Mouse (Mus musculus) left cerebral cortex, postnatal 14 days (tissue): ENCODE results near the gene Pfdn6. TPM values are rescaled to one million over a fixed set of nuclear protein-coding genes. Genes with fewer than 3 reads are reported as not detected.

Experiments
- DNase-seq, 2 experiments: peaks; one replicate each; pipeline ENCODE4 v3.0.0; 2021 to 2022; ENCODE audit warnings: low spot score in 2 of 2, mixed read lengths in 1 of 2
- intact Hi-C: fragments of 180-260 bp; cut with DNase I; formaldehyde crosslinking; loops from one replicate; pipeline ENCODE4 v1.15.1; 2025
- total RNA-seq, 2 experiments: library from RNA; stranded (reverse); gene quantifications; 2 replicates each; pipeline ENCODE4 v1.2.3; 2021

Gene Pfdn6
- total RNA-seq, 2 experiments from 2014 or later, result 88.3 to 99.4 TPM

- peak in 1 of 2 experiments; percentile 46 for DNase-seq
- intact Hi-C loops, result no loop called here
These were observed 20.5 kb downstream of the Pfdn6 start for GRCm38 (mm10) chr17:33919351-33920281.

DNA sequence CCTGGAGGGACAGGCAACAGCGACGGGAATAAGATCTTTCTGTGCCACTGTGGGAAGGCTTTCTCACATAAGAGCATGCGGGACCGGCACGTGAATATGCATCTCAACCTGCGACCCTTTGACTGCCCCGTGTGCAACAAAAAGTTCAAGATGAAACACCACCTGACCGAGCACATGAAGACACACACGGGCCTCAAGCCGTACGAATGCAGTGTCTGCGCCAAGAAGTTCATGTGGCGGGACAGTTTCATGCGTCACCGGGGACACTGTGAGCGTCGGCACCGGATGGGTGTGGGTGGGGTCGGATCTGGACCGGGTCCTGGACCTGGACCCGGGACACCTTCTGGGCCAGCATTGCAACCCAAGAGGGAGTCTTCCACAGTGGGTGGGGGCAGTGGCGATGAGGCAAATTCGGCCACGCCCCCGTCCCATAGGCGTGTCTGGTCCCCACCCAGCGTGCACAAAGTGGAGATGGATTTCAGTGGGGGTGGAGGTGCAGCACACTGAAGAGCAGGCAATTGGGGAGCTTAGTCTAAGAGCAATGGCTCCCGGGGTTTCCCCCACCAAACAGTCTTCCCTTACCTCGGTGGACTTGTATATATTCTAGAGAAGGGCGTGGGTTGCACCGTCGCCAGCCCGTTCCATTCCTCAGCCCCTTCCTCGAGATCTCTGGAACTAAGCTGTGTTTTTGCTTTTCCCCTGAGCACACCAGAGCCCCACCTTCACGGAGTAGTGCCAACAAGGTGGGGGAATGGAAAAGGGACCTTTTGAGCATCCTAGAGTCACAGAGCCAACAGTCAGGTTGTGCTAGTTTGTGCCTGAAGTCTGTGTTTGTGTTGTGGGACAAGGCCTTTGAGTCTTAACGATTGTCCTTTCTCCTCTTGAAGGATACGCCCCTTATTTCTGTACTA, 21.6 kb downstream of the Pfdn6 start:
- peak in 1 of 2 experiments; percentile 7 for DNase-seq
- intact Hi-C loops, result no loop called here

GRCm38 (mm10) chr17:33917656-33918292, 22.4 kb downstream of the Pfdn6 start:
- peak in 1 of 2 experiments; percentile 3 for DNase-seq
- intact Hi-C loops, result no loop called here

DNA sequence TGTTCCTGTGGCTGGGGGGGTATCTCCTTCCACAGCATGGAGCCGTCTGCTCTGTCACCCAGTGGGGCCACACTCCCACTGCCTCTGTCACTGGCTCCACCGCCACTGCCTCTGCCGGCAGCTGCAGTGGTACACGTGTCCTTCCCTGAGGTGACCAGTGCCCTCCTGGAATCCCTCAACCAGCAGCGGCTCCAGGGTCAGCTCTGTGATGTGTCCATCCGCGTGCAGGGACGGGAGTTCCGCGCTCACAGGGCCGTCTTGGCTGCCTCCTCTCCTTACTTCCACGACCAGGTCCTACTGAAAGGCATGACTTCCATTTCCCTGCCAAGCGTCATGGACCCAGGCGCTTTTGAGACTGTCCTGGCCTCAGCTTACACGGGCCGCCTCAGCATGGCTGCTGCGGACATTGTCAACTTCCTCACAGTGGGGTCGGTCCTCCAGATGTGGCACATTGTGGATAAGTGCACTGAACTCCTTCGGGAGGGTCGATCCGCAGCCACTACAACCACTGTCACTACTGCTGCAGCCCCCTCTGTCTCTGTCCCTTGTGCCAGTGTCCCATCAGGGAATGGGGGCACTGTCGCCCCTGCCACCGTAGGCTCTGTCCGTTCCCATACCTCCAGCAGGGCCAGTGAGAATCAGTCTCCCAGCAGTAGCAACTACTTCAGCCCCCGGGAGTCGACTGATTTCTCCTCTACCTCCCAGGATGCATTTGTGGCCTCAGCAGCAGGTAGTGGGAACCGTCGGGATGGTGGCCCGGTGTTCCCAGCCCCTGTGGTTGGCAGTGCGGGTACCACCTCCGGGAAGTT, 23.1 kb downstream of the Pfdn6 start:
- intact Hi-C loops, result no loop called here

DNA sequence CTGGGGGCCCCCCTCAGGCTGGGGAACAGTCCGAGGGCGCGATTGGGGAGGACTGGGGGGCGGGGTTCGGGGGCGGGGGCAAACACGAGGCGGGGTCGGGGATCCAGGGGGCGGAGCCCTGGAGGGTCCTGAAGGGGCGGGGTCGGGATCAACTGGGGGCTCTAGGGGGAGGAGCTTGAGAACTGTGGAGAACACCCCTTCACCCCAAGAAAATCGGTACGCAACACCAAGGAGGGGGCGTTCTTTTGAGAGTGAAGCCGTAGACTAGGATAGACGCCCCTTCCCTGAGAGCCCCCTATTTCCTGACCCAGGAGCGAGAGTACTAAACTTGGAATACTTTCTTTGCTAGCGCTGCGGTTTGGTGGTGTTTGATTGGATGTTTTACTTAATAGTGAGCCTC, 23.8 kb downstream of the Pfdn6 start:
- intact Hi-C loops, result no loop called here
- no peak for DNase-seq

More for the DNA sequence above, 23.1 kb downstream of the Pfdn6 start:
- DNase-seq, result peak in 1 of 2 experiments; percentile 6

DNA sequence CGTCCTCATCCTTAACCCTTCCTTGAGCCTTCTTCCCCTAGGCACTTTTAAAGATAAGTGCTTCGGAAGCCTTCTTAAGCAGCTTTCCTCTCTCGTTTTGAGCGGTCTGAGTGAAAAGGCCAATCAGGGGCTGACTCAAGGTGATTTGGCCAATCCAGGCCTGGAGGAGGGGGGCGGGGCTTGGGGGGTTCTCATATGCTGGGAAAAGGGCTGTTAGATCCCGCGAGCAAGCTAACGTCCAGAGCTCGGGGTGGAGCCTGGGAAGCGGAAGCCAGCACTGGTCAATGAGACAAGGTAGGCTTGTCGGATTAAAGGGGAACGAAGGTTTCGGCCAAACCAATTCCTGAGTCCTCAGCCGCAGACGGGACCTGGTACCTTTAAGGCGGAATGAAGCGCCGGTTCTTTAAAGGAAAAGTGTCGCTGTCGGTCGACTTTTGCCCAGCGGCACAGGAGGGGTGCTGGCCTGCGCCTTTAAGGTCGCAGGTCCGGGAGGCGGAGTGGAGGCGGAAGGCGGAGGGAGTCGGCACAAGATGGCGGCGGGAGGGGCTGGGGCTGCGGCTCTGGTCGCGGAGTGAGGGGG, 24.4 kb downstream of the Pfdn6 start, which contains the start of the genes Tapbp and Zbtb22:
Gene Tapbp (plus strand): TSS at position 229 of the 580 bp plus-strand sequence.
Gene Zbtb22 (plus strand): TSS at position 234 of the 580 bp plus-strand sequence.
- DNase-seq, result peak; percentile 97 to 98
- intact Hi-C loops, result no loop called here

DNA sequence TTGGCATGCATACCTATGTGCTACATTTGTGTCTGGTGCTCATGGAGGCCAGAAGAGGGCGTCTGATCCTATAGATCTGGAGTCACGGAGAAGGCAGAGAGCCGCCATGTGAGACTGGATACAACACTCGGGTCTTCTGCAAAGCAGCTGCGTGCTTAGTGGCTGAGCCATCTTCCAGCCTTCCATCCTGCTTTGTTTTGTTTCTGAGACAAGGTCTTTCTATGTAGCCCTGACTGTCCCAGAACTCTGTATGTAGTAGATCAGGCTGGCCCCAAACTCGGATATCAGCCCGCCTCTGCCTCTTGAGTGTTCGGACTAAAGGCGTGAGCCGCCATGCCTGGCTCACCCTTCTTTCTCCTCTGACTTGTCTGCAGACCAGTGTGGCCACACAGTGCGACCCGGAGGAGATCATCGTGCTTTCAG, 25.2 kb downstream of the Pfdn6 start:
- intact Hi-C loops, result no loop called here
- DNase-seq, result peak in 1 of 2 experiments; percentile 8

- DNase-seq, result no peak
- intact Hi-C loops, result no loop called here
These were observed 26.2 kb downstream of the Pfdn6 start for GRCm38 (mm10) chr17:33913905-33914304.

DNA sequence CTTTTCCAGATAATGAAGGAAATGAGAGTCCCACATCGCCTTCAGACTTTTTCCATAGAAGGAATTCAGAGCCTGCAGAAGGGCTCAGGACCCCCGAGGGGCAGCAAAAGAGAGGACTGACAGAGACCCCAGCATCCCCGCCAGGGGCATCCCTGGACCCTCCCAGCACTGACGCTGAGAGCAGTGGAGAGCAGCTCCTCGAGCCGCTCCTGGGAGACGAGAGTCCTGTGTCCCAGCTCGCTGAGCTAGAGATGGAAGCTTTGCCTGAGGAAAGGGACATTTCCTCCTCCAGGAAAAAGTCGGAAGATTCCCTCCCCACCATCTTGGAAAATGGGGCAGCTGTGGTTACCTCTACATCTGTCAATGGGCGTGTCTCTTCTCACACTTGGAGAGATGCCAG, 26.9 kb downstream of the Pfdn6 start:
- intact Hi-C loops, result no loop called here
- no peak for DNase-seq

DNA sequence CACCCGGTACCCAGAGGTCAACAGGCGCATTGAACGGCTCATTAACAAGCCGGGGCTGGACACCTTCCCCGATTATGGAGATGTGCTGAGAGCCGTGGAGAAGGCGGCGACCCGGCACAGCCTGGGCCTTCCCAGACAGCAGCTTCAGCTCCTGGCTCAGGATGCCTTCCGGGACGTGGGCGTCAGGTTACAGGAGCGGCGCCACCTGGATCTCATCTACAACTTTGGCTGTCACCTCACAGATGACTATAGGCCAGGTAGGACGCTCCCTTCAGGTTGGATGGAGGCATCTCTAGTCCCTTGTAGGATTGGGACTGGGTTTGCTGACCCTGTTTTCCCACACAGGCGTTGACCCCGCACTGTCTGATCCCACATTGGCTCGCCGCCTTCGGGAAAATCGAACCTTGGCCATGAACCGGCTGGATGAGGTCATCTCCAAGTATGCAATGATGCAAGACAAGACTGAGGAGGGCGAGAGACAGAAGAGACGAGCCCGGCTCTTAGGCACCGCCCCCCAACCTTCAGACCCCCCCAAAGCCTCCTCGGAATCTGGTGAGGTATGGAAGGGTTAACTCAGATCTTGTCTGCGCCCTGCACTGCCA, 28.2 kb downstream of the Pfdn6 start:
- intact Hi-C loops, result no loop called here
- peak in 1 of 2 experiments; percentile 5 for DNase-seq

DNA sequence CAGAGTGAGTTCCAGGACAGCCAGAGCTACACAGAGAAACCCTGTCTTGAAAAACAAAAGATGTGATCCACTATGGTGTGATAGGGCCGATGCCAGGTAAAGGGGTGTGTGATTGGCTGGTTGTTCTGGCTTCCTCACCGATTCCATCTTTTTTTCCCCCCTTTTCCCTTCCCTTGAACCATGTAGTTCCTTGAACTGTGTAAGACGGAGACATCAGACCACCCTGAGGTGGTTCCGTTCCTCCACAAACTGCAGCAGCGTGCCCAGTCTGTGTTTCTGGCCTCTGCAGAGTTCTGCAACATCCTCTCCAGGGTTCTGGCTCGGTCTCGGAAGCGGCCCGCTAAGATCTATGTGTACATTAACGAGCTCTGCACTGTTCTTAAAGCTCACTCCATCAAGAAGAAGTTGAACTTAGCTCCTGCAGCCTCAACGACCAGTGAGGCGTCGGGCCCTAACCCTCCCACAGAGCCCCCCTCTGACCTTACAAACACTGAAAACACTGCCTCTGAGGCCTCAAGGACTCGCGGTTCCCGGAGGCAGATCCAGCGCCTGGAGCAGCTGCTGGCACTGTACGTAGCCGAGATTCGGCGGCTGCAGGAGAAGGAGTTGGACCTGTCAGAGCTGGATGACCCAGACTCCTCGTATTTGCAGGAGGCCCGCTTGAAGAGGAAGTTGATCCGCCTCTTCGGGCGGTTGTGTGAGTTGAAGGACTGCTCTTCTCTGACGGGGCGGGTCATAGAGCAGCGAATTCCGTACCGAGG, 28.9 kb downstream of the Pfdn6 start:
- intact Hi-C loops, result no loop called here
- DNase-seq, result no peak

GRCm38 (mm10) chr17:33910346-33911051, 29.6 kb downstream of the Pfdn6 start:
- DNase-seq, result peak in 1 of 2 experiments; percentile 9
- intact Hi-C loops, result no loop called here

- peak in 1 of 2 experiments; percentile 44 for DNase-seq
- intact Hi-C loops, result no loop called here
These were observed 30.3 kb downstream of the Pfdn6 start for GRCm38 (mm10) chr17:33909869-33910250.

DNA sequence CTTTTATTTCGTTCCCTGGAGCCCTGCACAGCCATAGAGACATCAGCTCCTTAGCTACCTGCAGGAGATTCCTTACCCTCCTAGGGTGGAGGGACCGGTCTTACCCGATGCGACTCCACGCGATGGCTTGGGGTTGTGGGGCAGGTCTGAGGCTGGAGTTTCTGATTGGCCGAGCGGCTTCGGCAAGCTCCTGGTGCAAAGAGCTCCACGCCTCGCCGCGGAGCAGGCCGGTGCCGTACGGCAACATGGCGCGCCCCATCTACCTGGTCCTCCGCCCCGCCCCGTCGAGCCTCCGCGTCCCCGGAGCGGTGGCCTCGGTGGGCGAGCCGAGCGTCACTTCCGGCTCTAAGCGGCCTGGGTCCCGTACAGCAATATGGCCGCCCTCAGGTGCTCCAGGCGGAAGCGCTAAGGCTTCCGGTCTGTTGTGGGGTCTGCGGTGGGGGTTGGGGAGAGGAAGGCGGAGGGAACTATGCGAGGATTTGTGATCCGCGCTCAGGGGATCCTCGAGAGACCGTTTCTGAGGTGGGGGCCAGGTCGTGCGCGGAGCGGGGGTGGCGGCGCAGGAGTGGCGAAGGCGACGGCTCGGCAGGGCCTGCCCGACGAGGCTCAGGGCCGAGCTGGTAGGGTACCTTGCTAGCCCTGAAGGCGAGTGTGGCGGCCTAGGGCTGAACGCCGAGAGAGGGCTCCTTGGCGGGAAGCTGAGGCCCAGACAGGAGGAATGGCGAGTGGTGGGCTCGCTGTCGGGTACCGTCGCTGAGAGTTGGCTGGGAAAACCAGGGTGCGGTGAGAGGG, 30.9 kb downstream of the Pfdn6 start, which contains the start of gene Daxx:
Gene Daxx (plus strand): TSS at position 338 of the 792 bp plus-strand sequence.
- intact Hi-C loops, result no loop called here
- DNase-seq, result peak; percentile 98

DNA sequence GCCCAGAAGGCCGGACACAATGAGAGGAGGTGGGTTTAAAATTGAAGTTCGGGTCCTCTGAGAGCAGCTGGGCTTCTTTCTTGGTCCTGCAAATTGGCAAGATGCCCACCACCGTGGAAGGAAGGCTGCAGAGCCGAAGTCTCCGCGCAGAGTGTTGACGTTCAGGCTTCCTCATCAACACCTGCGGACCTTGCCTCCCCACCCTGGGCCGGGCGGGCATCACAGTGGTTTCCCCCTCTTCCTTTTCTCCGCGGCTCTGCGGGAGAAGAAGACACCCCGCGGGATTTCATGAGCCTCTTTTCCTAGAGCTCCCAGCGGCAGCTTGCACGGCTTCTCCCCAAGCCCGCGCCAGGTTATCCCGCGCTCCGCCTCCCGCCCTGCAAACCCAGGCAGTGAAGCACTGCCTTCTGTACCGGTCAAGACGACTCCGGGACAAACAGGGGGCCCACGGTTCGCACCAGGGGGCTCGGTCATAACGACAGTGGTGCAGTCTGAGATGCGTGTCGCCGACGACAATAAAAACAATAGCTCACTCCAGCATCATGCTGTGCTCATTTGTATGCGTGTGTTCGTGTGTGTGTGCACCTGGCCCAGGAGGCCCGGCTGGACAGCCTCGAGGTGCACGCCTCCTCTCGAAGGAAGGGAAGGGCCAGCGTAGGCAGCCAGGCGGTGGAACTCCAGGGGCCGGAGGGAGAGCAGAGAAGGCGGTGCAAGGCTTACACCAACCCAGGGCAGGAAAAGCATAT, 31.6 kb downstream of the Pfdn6 start:
- intact Hi-C loops, result no loop called here
- DNase-seq, result peak; percentile 54 to 71
